Mouse (Mus musculus) ES-E14 (cell line): ENCODE measurements around the gene Znrf2. TPM values are rescaled to one million over a fixed set of nuclear protein-coding genes. Genes with fewer than 3 reads are reported as not detected.

ENCODE experiments used
- DNase-seq: peaks from one replicate; pipeline ENCODE4 v3.0.0-alpha.2; 2013; ENCODE audit warnings: low read depth, low spot score
- H3K27ac ChIP-seq: 2 replicates; pipeline ENCODE4 v1.5.1; 2012; ENCODE audit warnings: low read depth, mild to moderate bottlenecking, low read length, moderate library complexity, mixed read lengths; ENCODE audit not compliant: poor library complexity, insufficient read depth, severe bottlenecking
- H3K36me3 ChIP-seq: 2 replicates; pipeline ENCODE4 v1.6.1; 2012; ENCODE audit warnings: mild to moderate bottlenecking, low read length, moderate library complexity, mixed read lengths; ENCODE audit not compliant: control insufficient read depth, poor library complexity, insufficient read depth, severe bottlenecking
- H3K4me1 ChIP-seq, 2 experiments: fragments of 150-350 bp in 1 of 2; sonication (generic) in 1 of 2; 2 replicates each; pipeline ENCODE4 v1.6.1; 2012; ENCODE audit warnings: low read length in 2 of 2, mild to moderate bottlenecking in 1 of 2, mixed read lengths in 1 of 2; ENCODE audit not compliant: control insufficient read depth in 2 of 2, insufficient read depth in 2 of 2, poor library complexity in 1 of 2
- H3K4me3 ChIP-seq, 2 experiments: fragments of 150-350 bp in 1 of 2; sonication (generic) in 1 of 2; 2 replicates each; pipeline ENCODE4 v1.5.1; 2012; ENCODE audit warnings: low read length in 2 of 2, low read depth in 1 of 2, mild to moderate bottlenecking in 1 of 2, mixed read lengths in 1 of 2; ENCODE audit not compliant: insufficient read depth in 1 of 2, poor library complexity in 1 of 2, severe bottlenecking in 1 of 2
- H3K9ac ChIP-seq: 2 replicates; pipeline ENCODE4 v1.6.1; 2012; ENCODE audit warnings: low read depth, mild to moderate bottlenecking, low read length, mixed read lengths; ENCODE audit not compliant: poor library complexity, insufficient read depth, severe bottlenecking
- H3K9me3 ChIP-seq: fragments of 150-350 bp; sonication (generic); 2 replicates; pipeline ENCODE4 v1.6.1; 2012; ENCODE audit warnings: low read depth, mild to moderate bottlenecking, low read length; ENCODE audit not compliant: control insufficient read depth, insufficient read depth
- CHD2 ChIP-seq: IDR thresholded peaks from 2 replicates; pipeline ENCODE4 v1.6.1; 2014; ENCODE audit warnings: mild to moderate bottlenecking, low read depth, low read length, inconsistent platforms
- HCFC1 ChIP-seq: IDR thresholded peaks from 2 replicates; pipeline ENCODE4 v1.6.1; 2012; ENCODE audit warnings: low read length, inconsistent platforms, borderline replicate concordance; ENCODE audit not compliant: insufficient read depth
- MAFK ChIP-seq: IDR thresholded peaks from 2 replicates; pipeline ENCODE4 v1.6.1; 2014; ENCODE audit warnings: mild to moderate bottlenecking, low read depth, low read length, inconsistent platforms; ENCODE audit not compliant: insufficient read depth
- ZC3H11A ChIP-seq: IDR thresholded peaks from 2 replicates; pipeline ENCODE4 v1.6.1; 2012; ENCODE audit warnings: low read depth, mild to moderate bottlenecking, inconsistent platforms, low read length, borderline replicate concordance
- ZNF384 ChIP-seq: IDR thresholded peaks from 2 replicates; pipeline ENCODE4 v1.6.1; 2012; ENCODE audit warnings: low read depth, low read length, inconsistent platforms
- in situ Hi-C, 2 experiments: fragments of 600-800 bp; cut with MboI; formaldehyde crosslinking; loops; one replicate each; pipeline ENCODE4 v1.15.1; 2025; ENCODE audit warnings: low sequenced_read_pairs in 2 of 2, inconsistent platforms in 1 of 2; ENCODE audit not compliant: unreplicated experiment in 2 of 2
- total RNA-seq: library from RNA; depleted of rRNA; stranded (reverse); fragments of 300-350 nt; gene quantifications from 2 replicates; pipeline ENCODE4 v1.2.3, GENCODE M21; 2012

Gene Znrf2
- total RNA-seq, 1 experiment = 35.0 TPM

DNA sequence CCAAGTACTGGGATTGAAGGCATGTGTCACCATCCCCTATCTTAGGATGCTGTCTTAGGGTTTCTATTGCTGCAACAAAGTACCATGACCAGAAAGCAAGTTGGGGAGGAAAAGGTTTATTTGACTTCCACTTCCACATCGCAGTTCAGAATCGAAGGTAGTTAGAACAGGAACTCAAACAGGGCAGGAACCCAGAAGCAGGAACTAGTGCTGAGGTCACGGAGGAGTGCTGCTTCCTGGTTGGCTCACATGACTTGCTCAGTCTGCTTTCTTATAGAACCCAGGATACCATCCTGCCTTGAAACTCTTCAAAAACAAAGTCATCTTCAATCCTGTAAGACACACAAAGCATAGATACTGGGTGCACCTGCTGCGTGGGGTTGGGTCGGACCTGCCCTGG, 44.6 kb upstream of the Znrf2 start:
- in situ Hi-C loops = no loop called here
- H3K9ac ChIP-seq = no peak overlapping the region
- TF ChIP-seq CHD2 (no peak), ZNF384 (no peak), HCFC1 (no peak), ZC3H11A (no peak), MAFK (no peak)
- H3K4me3 ChIP-seq = no peak overlapping the region
- no peak for DNase-seq
- no peak overlapping the region for H3K27ac ChIP-seq
- no peaks in the 10 kb centered on the region for H3K9me3 ChIP-seq
- no peaks in the 10 kb centered on the region for H3K36me3 ChIP-seq
- peaks cover 0 to 2% of the 10 kb centered on the region in 2 experiments; a peak in 1 of 4 replicates for H3K4me1 ChIP-seq

DNA sequence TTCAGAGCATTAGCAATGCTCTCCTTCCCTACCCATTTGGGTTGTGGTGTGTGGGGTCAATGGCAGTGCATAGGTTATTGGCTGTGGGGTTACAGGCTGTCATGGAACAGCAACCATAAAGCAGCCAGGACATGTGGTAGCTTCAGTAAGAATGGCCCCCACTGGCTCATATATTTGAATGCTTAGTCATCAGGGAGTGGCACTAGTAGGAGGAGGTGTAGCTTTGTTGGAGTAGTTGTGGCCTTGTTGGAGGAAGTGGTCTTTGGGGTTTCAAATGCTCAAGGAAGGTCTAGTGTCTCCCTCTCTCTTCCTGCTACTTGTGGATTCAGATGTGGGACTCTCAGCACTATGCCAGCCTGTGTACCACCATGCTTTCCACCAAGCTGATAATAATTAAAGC, 41.0 kb upstream of the Znrf2 start:
- no peak for DNase-seq
- no peak overlapping the region for H3K27ac ChIP-seq
- in situ Hi-C loops = no loop called here
- H3K9ac ChIP-seq = no peak overlapping the region
- no peaks in the 10 kb centered on the region for H3K36me3 ChIP-seq
- no peaks in the 10 kb centered on the region for H3K4me1 ChIP-seq
- no peaks in the 10 kb centered on the region for H3K9me3 ChIP-seq
- no peak overlapping the region for H3K4me3 ChIP-seq
- TF ChIP-seq CHD2 (no peak), ZC3H11A (no peak), MAFK (no peak), HCFC1 (no peak), ZNF384 (no peak)

DNA sequence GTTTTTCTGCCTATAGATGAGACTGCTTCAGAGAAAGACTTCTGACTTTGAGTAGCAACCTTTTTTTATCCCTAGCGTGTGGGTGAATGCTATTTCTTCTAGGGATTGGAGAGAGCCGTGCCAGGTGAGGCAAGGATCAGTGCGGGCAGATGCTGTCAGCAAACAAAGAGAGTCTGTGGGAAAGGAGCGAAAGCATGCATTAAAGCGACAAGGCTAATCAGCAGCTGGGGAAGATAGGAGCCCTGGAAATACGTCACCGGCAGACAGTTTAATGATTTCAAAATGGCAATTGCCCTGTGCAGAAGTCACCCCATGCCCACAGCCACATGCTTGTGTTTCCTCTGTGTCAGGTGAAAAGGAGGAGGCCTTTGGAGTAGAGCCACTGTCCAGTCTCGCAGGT, 39.1 kb upstream of the Znrf2 start:
- Histone ChIP-seq H3K9ac (no peak overlapping the region), H3K4me3 (no peak overlapping the region), H3K4me1 (no peaks in the 10 kb centered on the region), H3K27ac (no peak overlapping the region), H3K9me3 (no peaks in the 10 kb centered on the region), H3K36me3 (no peaks in the 10 kb centered on the region)
- TF ChIP-seq ZNF384 (no peak), MAFK (no peak), ZC3H11A (no peak), CHD2 (no peak), HCFC1 (no peak)
- no peak for DNase-seq
- in situ Hi-C loops = no loop called here

DNA sequence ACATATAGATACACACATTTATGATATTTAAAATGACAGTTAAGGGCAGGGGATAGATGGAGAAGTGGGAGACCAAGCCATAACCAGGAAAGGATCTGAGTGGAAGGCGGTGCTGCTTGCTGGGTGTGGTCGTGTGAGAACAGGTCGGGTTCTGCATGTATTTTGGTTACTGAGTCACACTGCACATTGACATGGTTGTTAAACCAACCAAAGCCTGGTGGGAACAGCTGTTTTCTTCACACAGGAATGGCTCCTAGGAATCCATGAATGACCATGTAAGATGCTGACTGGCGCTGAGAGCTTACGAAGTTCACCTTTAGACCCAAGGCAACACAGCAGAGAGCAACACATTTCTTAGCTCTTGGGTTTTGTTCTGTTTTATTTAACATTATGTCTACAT, 36.7 kb upstream of the Znrf2 start:
- no peak for DNase-seq
- TF ChIP-seq ZC3H11A = no peak
- no peak for TF ChIP-seq HCFC1
- no peak for TF ChIP-seq ZNF384
- no peak for TF ChIP-seq MAFK
- TF ChIP-seq CHD2 = no peak
- no peak overlapping the region for H3K9ac ChIP-seq
- H3K27ac ChIP-seq = no peak overlapping the region
- in situ Hi-C loops = no loop called here
- no peaks in the 10 kb centered on the region for H3K36me3 ChIP-seq
- no peak overlapping the region for H3K4me3 ChIP-seq
- H3K9me3 ChIP-seq = no peaks in the 10 kb centered on the region
- no peaks in the 10 kb centered on the region for H3K4me1 ChIP-seq
